Mouse (Mus musculus) left cerebral cortex, adult 2 months (tissue): ENCODE measurements around the gene Set. TPM values are rescaled to one million over a fixed set of nuclear protein-coding genes. Genes with fewer than 3 reads are reported as not detected.

ENCODE experiments used
- DNase-seq, 2 experiments: peaks; one replicate each; pipeline ENCODE4 v3.0.0; 2021 to 2022; ENCODE audit warnings: low spot score in 2 of 2, mixed read lengths in 1 of 2; ENCODE audit errors: extremely low spot score in 1 of 2
- H3K27ac ChIP-seq: fragments of 200-600 bp; 2 replicates; pipeline ENCODE4 v1.8.1; 2022
- H3K4me3 ChIP-seq: fragments of 200-600 bp; 2 replicates; pipeline ENCODE4 v1.8.1; 2022
- CTCF ChIP-seq: fragments of 200-600 bp; IDR thresholded peaks from 2 replicates; pipeline ENCODE4 v1.8.1; 2022; ENCODE audit warnings: antibody characterized with exemption, mild to moderate bottlenecking, moderate library complexity
- intact Hi-C: fragments of 180-260 bp; cut with DNase I; formaldehyde crosslinking; loops from one replicate; pipeline ENCODE4 v1.15.1; 2025
- total RNA-seq, 2 experiments: library from RNA; stranded (reverse); gene quantifications; 2 replicates each; pipeline ENCODE4 v1.2.3; 2021

Set gene
- total RNA-seq, 2 experiments from 2014 or later = 191 to 192 TPM

DNA sequence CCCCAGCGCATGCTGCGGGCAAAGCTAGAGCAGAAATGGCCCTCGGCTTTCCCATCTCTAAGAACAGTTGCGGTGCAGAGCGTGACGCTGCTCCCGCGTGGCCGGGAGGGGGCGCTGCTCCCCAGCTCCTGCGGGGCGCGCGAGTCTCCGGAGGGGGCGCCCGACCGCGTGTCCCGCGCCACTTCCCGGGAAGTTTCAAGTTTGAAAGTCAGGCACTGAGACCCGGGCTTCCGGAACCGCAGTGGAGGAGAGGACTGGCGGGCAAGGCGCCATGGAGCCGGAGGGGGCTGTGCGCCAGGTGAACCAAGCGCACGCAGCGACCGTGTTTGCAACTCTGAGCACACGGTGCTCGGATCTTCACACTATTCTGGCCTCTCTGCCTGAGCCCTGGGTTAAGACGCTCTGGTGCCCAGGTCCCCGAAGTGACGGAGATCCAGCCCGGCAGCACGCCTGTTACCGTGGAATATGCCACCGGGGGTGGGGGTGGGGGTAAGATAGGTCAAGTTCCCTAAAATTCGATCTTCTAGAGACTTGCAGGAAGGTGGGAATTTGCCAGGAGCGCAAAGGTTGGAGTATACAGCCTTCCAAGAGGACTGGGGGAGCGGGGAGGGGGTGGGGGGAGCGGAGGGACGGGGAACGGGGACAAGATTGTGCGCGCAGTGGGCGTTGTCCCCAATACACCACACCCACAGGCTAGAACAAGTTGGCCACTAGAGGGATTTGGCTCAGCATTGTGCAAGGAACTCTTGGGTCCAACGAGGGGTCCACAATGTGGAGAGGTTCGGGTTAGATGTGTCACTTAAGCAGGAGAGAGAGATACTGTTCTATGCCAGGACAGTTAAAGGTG is 20.5 kb downstream of the Set start, which contains the start of gene Pkn3:
TSS of gene Pkn3 (plus strand) at position 183 of the 847 bp plus-strand sequence.
- peak within 1 kb of the TSS; percentile 53; the same call in 1 of the 2 replicates for H3K27ac ChIP-seq
- TF ChIP-seq CTCF = peak; percentile 49
- H3K4me3 ChIP-seq = peak within 1 kb of the TSS; percentile 39
- peak; percentile 76 to 80 for DNase-seq
- intact Hi-C loops = loop anchor here (1.0 to 2.0 kb wide), 2 partner anchors 19 to 85 kb away; no protein-coding TSS in a partner anchor

- no peak for DNase-seq
- H3K27ac ChIP-seq = peak overlapping the region; percentile 53; the same call in 1 of the 2 replicates
- H3K4me3 ChIP-seq = no peak overlapping the region; the same call in 1 of the 2 replicates
- TF ChIP-seq CTCF = no peak
- intact Hi-C loops = no loop called here
These were observed 21.2 kb downstream of the Set start for GRCm38 (mm10) chr2:30078349-30078712.

DNA sequence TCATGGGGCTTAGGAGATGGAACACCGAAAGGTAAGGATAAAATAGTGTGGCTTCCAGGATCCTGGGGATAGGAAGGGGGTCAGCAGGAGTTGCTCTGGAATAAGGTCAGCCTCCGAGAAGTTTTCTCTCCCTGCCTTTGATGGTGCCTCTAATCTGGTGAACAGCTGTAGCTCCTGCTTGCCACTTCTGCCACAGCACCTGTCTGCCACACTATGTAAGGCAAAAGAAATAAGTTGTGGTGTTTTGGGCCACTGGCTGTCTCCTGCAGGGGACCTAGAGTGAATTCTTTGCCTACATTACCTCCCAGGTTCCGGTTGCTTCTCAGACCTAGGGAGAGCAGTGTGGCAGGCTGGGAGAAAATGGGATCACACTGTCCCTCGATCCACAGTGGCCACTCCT is 21.6 kb downstream of the Set start:
- no peak for TF ChIP-seq CTCF
- Histone ChIP-seq H3K4me3 (no peak overlapping the region), H3K27ac (peak overlapping the region; percentile 15; the same call in 1 of the 2 replicates)
- no peak for DNase-seq
- intact Hi-C loops = no loop called here

GRCm38 (mm10) chr2:30080181-30080800 is 23.1 kb downstream of the Set start:
- intact Hi-C loops = no loop called here
- TF ChIP-seq CTCF = no peak
- Histone ChIP-seq H3K27ac (no peak overlapping the region), H3K4me3 (no peak overlapping the region)
- DNase-seq = no peak

- DNase-seq = no peak
- TF ChIP-seq CTCF = no peak
- intact Hi-C loops = no loop called here
- Histone ChIP-seq H3K4me3 (no peak overlapping the region), H3K27ac (no peak overlapping the region)
These were observed 26.9 kb downstream of the Set start for GRCm38 (mm10) chr2:30084113-30084512.

- intact Hi-C loops = no loop called here
- no peak for TF ChIP-seq CTCF
- Histone ChIP-seq H3K27ac (no peak overlapping the region), H3K4me3 (no peak overlapping the region)
- no peak for DNase-seq
These were observed 27.5 kb downstream of the Set start for GRCm38 (mm10) chr2:30084632-30085031.

DNA sequence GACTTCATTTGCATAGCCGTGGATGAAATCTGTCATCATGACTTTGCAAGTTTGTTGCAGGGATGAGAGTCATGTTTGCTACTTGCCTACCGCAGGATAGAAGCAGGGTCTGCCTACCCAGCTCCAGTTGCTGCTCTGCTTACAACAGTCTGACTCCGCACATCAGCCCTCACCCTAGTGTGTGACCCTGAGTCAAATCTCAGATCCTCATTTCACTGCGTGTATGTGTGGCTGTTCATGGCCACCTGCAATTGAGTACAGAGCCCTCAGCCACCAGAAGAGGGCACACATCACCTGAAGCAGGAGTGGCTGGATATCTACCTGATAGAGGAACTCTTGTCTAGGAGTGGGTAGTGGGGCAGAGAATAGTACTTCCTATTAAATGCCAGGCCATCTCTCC is 30.1 kb downstream of the Set start:
- H3K27ac ChIP-seq = no peak overlapping the region
- intact Hi-C loops = no loop called here
- TF ChIP-seq CTCF = no peak; the same call in 1 of the 2 replicates
- no peak for DNase-seq
- H3K4me3 ChIP-seq = no peak overlapping the region

DNA sequence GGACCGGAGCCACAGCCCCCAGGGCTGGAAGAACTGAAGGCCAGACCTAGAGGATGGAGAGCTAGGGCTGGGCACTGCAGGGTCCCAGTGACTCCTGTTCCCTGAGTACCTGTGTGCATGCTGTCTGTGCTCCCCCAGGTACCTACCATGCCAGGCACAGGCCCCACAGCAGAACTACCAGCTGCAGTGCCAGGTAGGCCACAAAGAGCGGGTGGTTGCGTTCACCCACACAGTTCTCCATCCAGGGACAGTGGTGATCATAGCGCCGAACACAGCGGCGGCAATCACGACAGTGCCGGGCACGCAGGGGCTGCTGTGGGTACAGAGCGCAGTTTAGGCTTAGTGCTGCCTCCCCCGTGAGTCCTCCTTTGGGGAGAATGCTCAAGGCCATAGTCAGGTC is 34.3 kb downstream of the Set start:
- no peak for TF ChIP-seq CTCF
- no peak for DNase-seq
- intact Hi-C loops = no loop called here
- H3K4me3 ChIP-seq = no peak overlapping the region
- H3K27ac ChIP-seq = no peak overlapping the region

- Histone ChIP-seq H3K27ac (no peak overlapping the region), H3K4me3 (no peak overlapping the region)
- TF ChIP-seq CTCF = no peak
- intact Hi-C loops = no loop called here
- no peak for DNase-seq
These were observed 35.2 kb downstream of the Set start for GRCm38 (mm10) chr2:30092280-30092918.

- TF ChIP-seq CTCF = no peak
- Histone ChIP-seq H3K4me3 (peak within 1 kb of the TSS; percentile 74), H3K27ac (peak within 1 kb of the TSS; percentile 66)
- DNase-seq = peak; percentile 84 to 93
- intact Hi-C loops = no loop called here
These were observed 36.5 kb downstream of the Set start, which contains the start of gene Zdhhc12 for GRCm38 (mm10) chr2:30093471-30094207. Gene Zdhhc12, minus strand, starts transcription at chr2:30093648.

GRCm38 (mm10) chr2:30094208-30094588 is 37.0 kb downstream of the Set start:
- peak overlapping the region; percentile 66 for H3K27ac ChIP-seq
- no peak for DNase-seq
- H3K4me3 ChIP-seq = peak overlapping the region; percentile 74
- intact Hi-C loops = no loop called here
- no peak for TF ChIP-seq CTCF
